Mouse (Mus musculus): ENCODE results near the gene Sars2. TPM values are rescaled to one million over a fixed set of nuclear protein-coding genes. Genes with fewer than 3 reads are reported as not detected.

Sars2 gene
- polyA plus RNA-seq, 1 experiment from 2014 or later, result 18.7 TPM

- no peaks in the 10 kb centered on the region for H3K4me1 ChIP-seq (ENCODE audit: control insufficient read depth, insufficient read depth, low read depth, low read length)
- peaks cover 3% of the 10 kb centered on the region; the same call in 1 of the 2 replicates for H3K9me3 ChIP-seq (ENCODE audit: control insufficient read depth, low read length)
- no peak overlapping the region for H3K9ac ChIP-seq (ENCODE audit: low read depth, low read length)
- no peak overlapping the region for H3K4me3 ChIP-seq (ENCODE audit: low read length)
- no peak overlapping the region for H3K27ac ChIP-seq (ENCODE audit: low read depth, low read length)
- 72% methylated on average over 9 of the region's 9 CpGs for WGBS
- H3K27me3 ChIP-seq (replicated peaks; ENCODE audit: control insufficient read depth, insufficient read depth, low read length), result no peaks in the 10 kb centered on the region
- no peak for ATAC-seq
- H3K36me3 ChIP-seq (ENCODE audit: control insufficient read depth, insufficient read depth, low read length), result no peaks in the 10 kb centered on the region
- no peak overlapping the region for H3K4me2 ChIP-seq (ENCODE audit: low read length)
Measured at GRCm38 (mm10) chr7:28702601-28703143, 39.1 kb upstream of the Sars2 start.

- Histone ChIP-seq H3K27me3 (replicated peaks; ENCODE audit: control insufficient read depth, insufficient read depth, low read length) (no peaks in the 10 kb centered on the region), H3K9ac (ENCODE audit: low read depth, low read length) (no peak overlapping the region)
- ATAC-seq, result no peak
Measured at GRCm38 (mm10) chr7:28709454-28709853, 32.3 kb upstream of the Sars2 start.

GRCm38 (mm10) chr7:28710962-28711361 is 30.8 kb upstream of the Sars2 start:
- Histone ChIP-seq H3K27me3 (replicated peaks; ENCODE audit: control insufficient read depth, insufficient read depth, low read length) (no peaks in the 10 kb centered on the region), H3K4me3 (ENCODE audit: low read length) (no peak overlapping the region), H3K4me1 (ENCODE audit: control insufficient read depth, insufficient read depth, low read depth, low read length) (no peaks in the 10 kb centered on the region), H3K27ac (ENCODE audit: low read depth, low read length) (no peak overlapping the region), H3K4me2 (ENCODE audit: low read length) (no peak overlapping the region), H3K9ac (ENCODE audit: low read depth, low read length) (no peak overlapping the region), H3K36me3 (ENCODE audit: control insufficient read depth, insufficient read depth, low read length) (no peaks in the 10 kb centered on the region), H3K9me3 (ENCODE audit: control insufficient read depth, low read length) (no peaks in the 10 kb centered on the region)
- ATAC-seq, result no peak
- 63% methylated on average over 3 of the region's 3 CpGs for WGBS

More at GRCm38 (mm10) chr7:28709454-28709853, 32.3 kb upstream of the Sars2 start:
- no peaks in the 10 kb centered on the region for H3K4me1 ChIP-seq (ENCODE audit: control insufficient read depth, insufficient read depth, low read depth, low read length)
- no peaks in the 10 kb centered on the region for H3K9me3 ChIP-seq (ENCODE audit: control insufficient read depth, low read length)
- no peak overlapping the region for H3K4me2 ChIP-seq (ENCODE audit: low read length)
- H3K4me3 ChIP-seq (ENCODE audit: low read length), result no peak overlapping the region
- H3K36me3 ChIP-seq (ENCODE audit: control insufficient read depth, insufficient read depth, low read length), result no peaks in the 10 kb centered on the region
- H3K27ac ChIP-seq (ENCODE audit: low read depth, low read length), result no peak overlapping the region

GRCm38 (mm10) chr7:28714667-28715066 is 27.1 kb upstream of the Sars2 start:
- Histone ChIP-seq H3K27ac (ENCODE audit: low read depth, low read length) (no peak overlapping the region), H3K27me3 (replicated peaks; ENCODE audit: control insufficient read depth, insufficient read depth, low read length) (no peaks in the 10 kb centered on the region), H3K4me2 (ENCODE audit: low read length) (no peak overlapping the region), H3K4me3 (ENCODE audit: low read length) (no peak overlapping the region), H3K4me1 (ENCODE audit: control insufficient read depth, insufficient read depth, low read depth, low read length) (peaks cover 4% of the 10 kb centered on the region; the same call in 1 of the 2 replicates), H3K36me3 (ENCODE audit: control insufficient read depth, insufficient read depth, low read length) (no peaks in the 10 kb centered on the region), H3K9me3 (ENCODE audit: control insufficient read depth, low read length) (no peaks in the 10 kb centered on the region), H3K9ac (ENCODE audit: low read depth, low read length) (no peak overlapping the region)
- no peak for ATAC-seq
- WGBS, result 88% methylated on average over 5 of the region's 5 CpGs

- Histone ChIP-seq H3K27me3 (replicated peaks; ENCODE audit: control insufficient read depth, insufficient read depth, low read length) (no peaks in the 10 kb centered on the region), H3K4me1 (ENCODE audit: control insufficient read depth, insufficient read depth, low read depth, low read length) (peaks cover 4% of the 10 kb centered on the region; the same call in 1 of the 2 replicates), H3K9me3 (ENCODE audit: control insufficient read depth, low read length) (no peaks in the 10 kb centered on the region), H3K4me2 (ENCODE audit: low read length) (no peak overlapping the region), H3K9ac (ENCODE audit: low read depth, low read length) (no peak overlapping the region), H3K4me3 (ENCODE audit: low read length) (no peak overlapping the region), H3K27ac (ENCODE audit: low read depth, low read length) (no peak overlapping the region), H3K36me3 (ENCODE audit: control insufficient read depth, insufficient read depth, low read length) (no peaks in the 10 kb centered on the region)
- no peak for ATAC-seq
- WGBS, result 97% methylated on average over 2 of the region's 2 CpGs
Measured at GRCm38 (mm10) chr7:28715598-28715997, 26.2 kb upstream of the Sars2 start.

GRCm38 (mm10) chr7:28716590-28717281 is 25.1 kb upstream of the Sars2 start, which contains the start of gene Fbxo17:
TSS of gene Fbxo17 (plus strand) at chr7:28716804.
- no peaks in the 10 kb centered on the region for H3K9me3 ChIP-seq (ENCODE audit: control insufficient read depth, low read length)
- H3K4me1 ChIP-seq (ENCODE audit: control insufficient read depth, insufficient read depth, low read depth, low read length), result peaks cover 4% of the 10 kb centered on the region; the same call in 1 of the 2 replicates
- H3K27me3 ChIP-seq (replicated peaks; ENCODE audit: control insufficient read depth, insufficient read depth, low read length), result no peaks in the 10 kb centered on the region
- peak; percentile 77 for ATAC-seq
- H3K4me2 ChIP-seq (ENCODE audit: low read length), result peak within 1 kb of the TSS; percentile 83
- no peak within 1 kb of the TSS for H3K27ac ChIP-seq (ENCODE audit: low read depth, low read length)
- peak within 1 kb of the TSS; percentile 45 for H3K4me3 ChIP-seq (ENCODE audit: low read length)
- no peaks in the 10 kb centered on the region for H3K36me3 ChIP-seq (ENCODE audit: control insufficient read depth, insufficient read depth, low read length)
- H3K9ac ChIP-seq (ENCODE audit: low read depth, low read length), result peak within 1 kb of the TSS; percentile 67
- WGBS, result 2% methylated on average over 33 of the region's 36 CpGs

- Histone ChIP-seq H3K9me3 (ENCODE audit: control insufficient read depth, low read length) (no peaks in the 10 kb centered on the region), H3K4me2 (ENCODE audit: low read length) (no peak overlapping the region), H3K9ac (ENCODE audit: low read depth, low read length) (no peak overlapping the region), H3K36me3 (ENCODE audit: control insufficient read depth, insufficient read depth, low read length) (no peaks in the 10 kb centered on the region), H3K4me1 (ENCODE audit: control insufficient read depth, insufficient read depth, low read depth, low read length) (peaks cover 4% of the 10 kb centered on the region; the same call in 1 of the 2 replicates), H3K27me3 (replicated peaks; ENCODE audit: control insufficient read depth, insufficient read depth, low read length) (no peaks in the 10 kb centered on the region), H3K4me3 (ENCODE audit: low read length) (no peak overlapping the region), H3K27ac (ENCODE audit: low read depth, low read length) (no peak overlapping the region)
- ATAC-seq, result no peak
- 87% methylated on average over 10 of the region's 10 CpGs for WGBS
Measured at GRCm38 (mm10) chr7:28717726-28718125, 24.1 kb upstream of the Sars2 start.

GRCm38 (mm10) chr7:28719159-28719558 is 22.6 kb upstream of the Sars2 start:
- Histone ChIP-seq H3K9ac (ENCODE audit: low read depth, low read length) (no peak overlapping the region; the same call in 1 of the 2 replicates), H3K36me3 (ENCODE audit: control insufficient read depth, insufficient read depth, low read length) (no peaks in the 10 kb centered on the region), H3K9me3 (ENCODE audit: control insufficient read depth, low read length) (no peaks in the 10 kb centered on the region), H3K4me2 (ENCODE audit: low read length) (no peak overlapping the region), H3K4me3 (ENCODE audit: low read length) (no peak overlapping the region), H3K27ac (ENCODE audit: low read depth, low read length) (no peak overlapping the region), H3K27me3 (replicated peaks; ENCODE audit: control insufficient read depth, insufficient read depth, low read length) (no peaks in the 10 kb centered on the region), H3K4me1 (ENCODE audit: control insufficient read depth, insufficient read depth, low read depth, low read length) (peaks cover 4% of the 10 kb centered on the region; the same call in 1 of the 2 replicates)
- WGBS, result 66% methylated on average over 4 of the region's 4 CpGs
- no peak for ATAC-seq

- no peak overlapping the region for H3K4me2 ChIP-seq (ENCODE audit: low read length)
- H3K36me3 ChIP-seq (ENCODE audit: control insufficient read depth, insufficient read depth, low read length), result no peaks in the 10 kb centered on the region
- H3K9me3 ChIP-seq (ENCODE audit: control insufficient read depth, low read length), result no peaks in the 10 kb centered on the region
- no peak for ATAC-seq
- no peak overlapping the region for H3K9ac ChIP-seq (ENCODE audit: low read depth, low read length)
- no peak overlapping the region for H3K4me3 ChIP-seq (ENCODE audit: low read length)
- no peaks in the 10 kb centered on the region for H3K27me3 ChIP-seq (replicated peaks; ENCODE audit: control insufficient read depth, insufficient read depth, low read length)
- 90% methylated on average over 2 of the region's 2 CpGs for WGBS
- H3K27ac ChIP-seq (ENCODE audit: low read depth, low read length), result no peak overlapping the region
- H3K4me1 ChIP-seq (ENCODE audit: control insufficient read depth, insufficient read depth, low read depth, low read length), result peaks cover 4% of the 10 kb centered on the region; the same call in 1 of the 2 replicates
Measured at GRCm38 (mm10) chr7:28719650-28720049, 22.1 kb upstream of the Sars2 start.
